Mouse (Mus musculus): ENCODE results near the gene Parp6. TPM values are rescaled to one million over a fixed set of nuclear protein-coding genes. Genes with fewer than 3 reads are reported as not detected.

Gene Parp6
- polyA plus RNA-seq, 2 experiments, result 1.9 to 5.2 TPM

DNA sequence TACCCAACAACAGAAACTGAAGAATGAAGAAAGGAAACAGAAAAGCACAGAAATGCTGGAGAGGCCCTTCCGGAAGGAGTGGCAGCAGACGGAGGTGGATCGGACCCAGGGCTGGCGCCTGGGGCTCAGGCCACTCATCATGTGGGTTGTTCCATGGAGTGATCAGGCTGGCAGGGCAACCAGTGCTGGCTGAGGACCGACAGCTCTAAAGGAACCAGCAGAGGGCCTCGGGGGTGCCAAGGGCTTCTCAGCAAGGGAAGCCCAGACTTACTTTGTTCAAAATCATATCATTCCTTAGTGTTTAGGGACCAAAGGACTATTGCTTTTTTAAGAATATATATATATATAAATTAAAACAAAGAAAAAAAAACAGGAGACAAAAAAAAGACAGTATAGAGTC lies 11.1 kb upstream of the Parp6 start:
- H3K9ac ChIP-seq (replicated peaks), result no peak overlapping the region
- WGBS (ENCODE audit: insufficient replicate concordance), result 47% methylated on average over 6 of the region's 6 CpGs
- H3K36me3 ChIP-seq (replicated peaks; ENCODE audit: control insufficient read depth, insufficient read depth, low read depth), result no peaks in the 10 kb centered on the region
- no peaks in the 10 kb centered on the region for H3K4me1 ChIP-seq (replicated peaks; ENCODE audit: control insufficient read depth in 2 of 2, insufficient read depth in 2 of 2, low read length in 1 of 2)
- no peak for TF ChIP-seq EP300 (IDR thresholded peaks at IDR 0.05; ENCODE audit: low read depth)
- 0 out of 2 replicates have a peak, but pooled peaks have one; percentile 13 for TF ChIP-seq CTCF (IDR thresholded peaks at IDR 0.05; ENCODE audit: low read depth)
- peaks cover 28% of the 10 kb centered on the region for H3K27me3 ChIP-seq (ENCODE audit: control insufficient read depth, insufficient read depth, low read length)
- no peak overlapping the region for H3K4me3 ChIP-seq (ENCODE audit: insufficient read depth in 1 of 2, low read depth in 2 of 2, low read length in 2 of 2)
- H3K9me3 ChIP-seq (ENCODE audit: control insufficient read depth, low read length), result no peaks in the 10 kb centered on the region
- no peak overlapping the region for H3K27ac ChIP-seq
- H3K4me2 ChIP-seq (ENCODE audit: low read depth), result no peak overlapping the region
- ATAC-seq (ENCODE audit: insufficient read depth), result no peak
- no peak for DNase-seq (ENCODE audit: low read depth in 3 of 3, low spot score in 3 of 3)

DNA sequence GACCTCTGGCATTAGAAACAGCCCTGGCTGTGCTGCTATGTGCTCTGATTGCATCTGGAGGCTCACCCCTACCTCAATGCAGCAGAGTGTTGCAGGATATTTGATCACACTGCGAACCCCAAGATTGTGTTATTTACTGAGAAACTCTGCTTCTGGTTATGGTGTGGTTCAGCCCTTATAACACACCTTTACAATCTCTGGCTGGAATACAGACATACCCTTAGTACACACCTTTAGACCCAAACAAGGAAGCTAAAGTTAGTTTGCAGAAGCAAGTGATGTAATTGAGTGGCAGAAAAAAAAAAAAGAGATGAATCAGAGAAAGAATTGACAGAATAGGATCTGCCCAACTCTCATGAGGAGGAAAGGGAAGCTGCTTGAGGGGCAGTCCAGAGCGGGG lies 6.1 kb upstream of the Parp6 start:
- Histone ChIP-seq H3K4me2 (ENCODE audit: low read depth) (no peak overlapping the region), H3K27ac (no peak overlapping the region), H3K9me3 (ENCODE audit: control insufficient read depth, low read length) (no peaks in the 10 kb centered on the region), H3K27me3 (ENCODE audit: control insufficient read depth, insufficient read depth, low read length) (no peaks in the 10 kb centered on the region; the same call in 1 of the 2 replicates), H3K36me3 (replicated peaks; ENCODE audit: control insufficient read depth, insufficient read depth, low read depth) (no peaks in the 10 kb centered on the region), H3K4me3 (ENCODE audit: insufficient read depth in 1 of 2, low read depth in 2 of 2, low read length in 2 of 2) (no peak overlapping the region), H3K4me1 (replicated peaks; ENCODE audit: control insufficient read depth in 2 of 2, insufficient read depth in 2 of 2, low read length in 1 of 2) (no peaks in the 10 kb centered on the region), H3K9ac (replicated peaks) (no peak overlapping the region)
- DNase-seq (ENCODE audit: low read depth in 3 of 3, low spot score in 3 of 3) (no peak), ATAC-seq (ENCODE audit: insufficient read depth) (no peak)
- TF ChIP-seq EP300 (IDR thresholded peaks at IDR 0.05; ENCODE audit: low read depth) (no peak), CTCF (IDR thresholded peaks at IDR 0.05; ENCODE audit: low read depth) (no peak)
- WGBS (ENCODE audit: insufficient replicate concordance), result 60% methylated on average over 2 of the region's 2 CpGs

DNA sequence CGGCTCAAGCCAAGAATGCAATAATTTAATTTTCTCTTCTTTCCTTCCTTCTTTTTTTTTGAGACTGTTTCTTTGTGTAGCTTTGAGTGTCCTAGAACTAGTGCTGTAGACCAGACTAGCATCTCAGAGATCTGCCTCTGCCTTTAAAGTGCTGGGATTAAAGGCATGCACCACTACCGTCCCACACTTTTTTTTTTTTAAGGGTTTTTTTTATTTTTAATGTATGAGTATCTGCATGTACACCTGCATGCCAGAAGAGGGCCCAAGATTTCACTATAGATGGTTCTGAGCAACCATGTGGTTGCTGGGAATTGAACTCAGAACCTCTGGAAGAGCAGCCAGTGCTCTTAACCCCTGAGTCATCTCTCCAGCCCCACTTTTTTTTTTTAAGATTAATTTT lies 1.3 kb upstream of the Parp6 start:
- Histone ChIP-seq H3K27ac (no peak overlapping the region), H3K9me3 (ENCODE audit: control insufficient read depth, low read length) (no peaks in the 10 kb centered on the region), H3K4me2 (ENCODE audit: low read depth) (no peak overlapping the region), H3K36me3 (replicated peaks; ENCODE audit: control insufficient read depth, insufficient read depth, low read depth) (no peaks in the 10 kb centered on the region), H3K4me3 (ENCODE audit: insufficient read depth in 1 of 2, low read depth in 2 of 2, low read length in 2 of 2) (no peak overlapping the region), H3K4me1 (replicated peaks; ENCODE audit: control insufficient read depth in 2 of 2, insufficient read depth in 2 of 2, low read length in 1 of 2) (no peaks in the 10 kb centered on the region), H3K9ac (replicated peaks) (no peak overlapping the region), H3K27me3 (ENCODE audit: control insufficient read depth, insufficient read depth, low read length) (no peaks in the 10 kb centered on the region)
- TF ChIP-seq EP300 (IDR thresholded peaks at IDR 0.05; ENCODE audit: low read depth), result no peak
- no peak for TF ChIP-seq CTCF (IDR thresholded peaks at IDR 0.05; ENCODE audit: low read depth)
- 67% methylated on average over 2 of the region's 2 CpGs for WGBS (ENCODE audit: insufficient replicate concordance)
- no peak for DNase-seq (ENCODE audit: low read depth in 3 of 3, low spot score in 3 of 3)
- ATAC-seq (ENCODE audit: insufficient read depth), result no peak

DNA sequence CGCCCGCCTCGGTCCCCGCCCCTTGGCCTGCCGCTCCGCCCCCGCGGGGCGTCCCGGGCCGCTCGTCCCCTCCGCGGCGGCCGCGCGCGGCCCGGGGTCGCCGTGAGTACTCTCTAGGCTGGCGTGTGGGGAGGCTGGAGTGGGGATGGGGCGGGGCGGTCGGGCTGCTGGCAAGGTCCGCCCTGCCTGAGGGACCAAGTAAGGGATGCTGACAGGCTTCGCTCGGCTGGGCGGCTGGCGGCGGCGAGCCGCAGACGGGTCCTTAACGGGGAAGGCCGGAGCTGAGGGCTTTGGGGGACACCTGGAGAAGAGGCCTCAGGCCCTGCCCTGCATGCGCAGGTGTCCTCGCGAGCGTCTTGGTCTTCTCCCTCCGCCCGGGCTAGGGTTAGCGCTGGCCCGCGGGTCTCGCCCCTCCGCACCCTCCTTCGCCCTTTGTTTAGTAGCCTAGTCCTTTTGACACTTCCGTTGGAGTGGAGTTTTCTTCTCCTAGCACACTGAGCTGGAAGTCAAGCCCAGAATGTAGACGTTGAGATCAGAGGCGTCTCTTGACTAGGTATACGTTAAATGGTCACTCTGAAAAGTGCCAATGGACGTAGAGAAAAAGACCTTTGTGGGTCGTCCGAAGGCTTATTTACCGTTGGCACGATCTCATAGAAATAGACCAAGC lies 356 bp downstream of the Parp6 start:
- H3K4me3 ChIP-seq (ENCODE audit: insufficient read depth in 1 of 2, low read depth in 2 of 2, low read length in 2 of 2), result peak overlapping the region; percentile 56 to 63
- DNase-seq (ENCODE audit: low read depth in 3 of 3, low spot score in 3 of 3) (peak in 1 of 3 experiments; percentile 3), ATAC-seq (ENCODE audit: insufficient read depth) (peak; percentile 42; the same call in 1 of the 2 replicates)
- H3K4me1 ChIP-seq (replicated peaks; ENCODE audit: control insufficient read depth in 2 of 2, insufficient read depth in 2 of 2, low read length in 1 of 2), result no peaks in the 10 kb centered on the region
- peak overlapping the region; percentile 69 for H3K9ac ChIP-seq (replicated peaks)
- under 1% methylated on average over 58 of the region's 58 CpGs for WGBS (ENCODE audit: insufficient replicate concordance)
- TF ChIP-seq CTCF (IDR thresholded peaks at IDR 0.05; ENCODE audit: low read depth) (no peak), EP300 (IDR thresholded peaks at IDR 0.05; ENCODE audit: low read depth) (no peak)
- H3K27ac ChIP-seq, result no peak overlapping the region
- H3K36me3 ChIP-seq (replicated peaks; ENCODE audit: control insufficient read depth, insufficient read depth, low read depth), result no peaks in the 10 kb centered on the region
- H3K4me2 ChIP-seq (ENCODE audit: low read depth), result peak overlapping the region; percentile 78
- no peaks in the 10 kb centered on the region for H3K9me3 ChIP-seq (ENCODE audit: control insufficient read depth, low read length)
- no peaks in the 10 kb centered on the region for H3K27me3 ChIP-seq (ENCODE audit: control insufficient read depth, insufficient read depth, low read length)

DNA sequence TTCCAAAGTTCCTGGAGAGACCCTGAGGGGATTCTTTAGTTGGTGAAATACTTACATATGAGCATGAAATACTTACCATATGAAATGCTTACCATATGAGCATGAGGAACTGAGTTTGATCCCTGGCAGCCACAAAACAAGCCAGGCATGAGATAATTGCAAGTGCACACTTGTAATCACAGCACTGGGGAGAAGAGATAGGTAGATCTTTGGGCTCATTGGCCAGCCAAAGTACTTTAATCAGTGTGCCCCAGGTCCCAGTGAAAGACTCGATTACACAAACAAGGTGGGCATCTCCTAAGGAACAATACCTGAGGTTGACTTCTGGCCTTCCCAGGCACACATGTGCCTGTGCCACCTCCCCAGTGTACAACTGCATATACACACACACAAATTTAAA lies 21.3 kb downstream of the Parp6 start:
- no peak overlapping the region for H3K4me2 ChIP-seq (ENCODE audit: low read depth)
- H3K36me3 ChIP-seq (replicated peaks; ENCODE audit: control insufficient read depth, insufficient read depth, low read depth), result no peaks in the 10 kb centered on the region; the same call in 1 of the 2 replicates
- no peak overlapping the region for H3K9ac ChIP-seq (replicated peaks)

More for the DNA sequence above, 21.3 kb downstream of the Parp6 start:
- H3K4me1 ChIP-seq (replicated peaks; ENCODE audit: control insufficient read depth in 2 of 2, insufficient read depth in 2 of 2, low read length in 1 of 2), result no peaks in the 10 kb centered on the region; a peak in 1 of 4 replicates
- H3K27ac ChIP-seq, result no peak overlapping the region
- no peak overlapping the region for H3K4me3 ChIP-seq (ENCODE audit: insufficient read depth in 1 of 2, low read depth in 2 of 2, low read length in 2 of 2)
- ATAC-seq (ENCODE audit: insufficient read depth), result peak; percentile 31; the same call in 1 of the 2 replicates
- H3K27me3 ChIP-seq (ENCODE audit: control insufficient read depth, insufficient read depth, low read length), result no peaks in the 10 kb centered on the region
- 0 out of 2 replicates have a peak, but pooled peaks have one; percentile 28 for TF ChIP-seq EP300 (IDR thresholded peaks at IDR 0.05; ENCODE audit: low read depth)
- TF ChIP-seq CTCF (IDR thresholded peaks at IDR 0.05; ENCODE audit: low read depth), result no peak
- WGBS (ENCODE audit: insufficient replicate concordance), result 9% methylated on average over 1 of the region's 1 CpGs
- H3K9me3 ChIP-seq (ENCODE audit: control insufficient read depth, low read length), result no peaks in the 10 kb centered on the region
- peak in 1 of 3 experiments; percentile 27 for DNase-seq (ENCODE audit: low read depth in 3 of 3, low spot score in 3 of 3)
